7 mouse cellular contexts compared by ENCODE assay signal in genomic region chr14:40967598-40967900, GRCm38 (mm10). TPM values are rescaled to one million over a fixed set of nuclear protein-coding genes. Genes with fewer than 3 reads are reported as not detected.
DNase-seq lines count a peak whose midpoint lies in the region; ATAC-seq and TF ChIP-seq lines count a peak whose summit lies in the region.

No protein-coding gene starts in this region.

- H3K27ac ChIP-seq in liver, adult 2 months (replicated peaks; ENCODE audit: insufficient read depth, low read depth, low read length) = no peak overlapping the region
- peak overlapping the region; percentile 65 for H3K27ac ChIP-seq in embryonic facial prominence, embryonic 14.5 days (replicated peaks; ENCODE audit: low read depth, low read length)
- peak overlapping the region; percentile 66; the same call in 1 of the 2 replicates for H3K27ac ChIP-seq in intestine, embryonic 15.5 days
- H3K27ac ChIP-seq in neural tube, embryonic 14.5 days (ENCODE audit: low read depth, low read length) = peak overlapping the region; percentile 79

- no peaks in the 10 kb centered on the region for H3K9me3 ChIP-seq in embryonic facial prominence, embryonic 14.5 days (ENCODE audit: control insufficient read depth, low read length)
- H3K9me3 ChIP-seq in intestine, embryonic 15.5 days = no peaks in the 10 kb centered on the region
- no peaks in the 10 kb centered on the region for H3K9me3 ChIP-seq in neural tube, embryonic 14.5 days (ENCODE audit: control insufficient read depth, low read length)

- TF ChIP-seq POLR2A in liver, adult 2 months (IDR thresholded peaks at IDR 0.05; ENCODE audit: extremely low read depth, insufficient read depth, low read length) = no peak

- peak overlapping the region; percentile 42 for H3K9ac ChIP-seq in liver, adult 2 months (ENCODE audit: low read depth, low read length)
- H3K9ac ChIP-seq in embryonic facial prominence, embryonic 14.5 days (ENCODE audit: low read depth, low read length) = peak overlapping the region; percentile 88
- peak overlapping the region; percentile 31; the same call in 1 of the 2 replicates for H3K9ac ChIP-seq in intestine, embryonic 15.5 days
- peak overlapping the region; percentile 54 for H3K9ac ChIP-seq in neural tube, embryonic 14.5 days (replicated peaks; ENCODE audit: low read depth, low read length)

- H3K27me3 ChIP-seq in liver, adult 2 months (ENCODE audit: control insufficient read depth, insufficient read depth, low read length) = no peaks in the 10 kb centered on the region
- H3K27me3 ChIP-seq in embryonic facial prominence, embryonic 14.5 days (replicated peaks; ENCODE audit: control insufficient read depth, insufficient read depth, low read length) = no peaks in the 10 kb centered on the region
- no peaks in the 10 kb centered on the region for H3K27me3 ChIP-seq in intestine, embryonic 15.5 days (replicated peaks)
- no peaks in the 10 kb centered on the region for H3K27me3 ChIP-seq in neural tube, embryonic 14.5 days (ENCODE audit: control insufficient read depth, insufficient read depth, low read length)

- H3K4me2 ChIP-seq in embryonic facial prominence, embryonic 14.5 days (ENCODE audit: low read depth, low read length) = peak overlapping the region; percentile 92
- peak overlapping the region; percentile 61 for H3K4me2 ChIP-seq in intestine, embryonic 15.5 days (replicated peaks)
- H3K4me2 ChIP-seq in neural tube, embryonic 14.5 days (ENCODE audit: low read depth, low read length) = peak overlapping the region; percentile 90

- no peak for DNase-seq in liver, adult 2 months (ENCODE audit: extremely low read depth, low read depth, low spot score)
- no peak for DNase-seq in liver
- no peak for DNase-seq in embryonic facial prominence, embryonic 14.5 days (ENCODE audit: low spot score)
- DNase-seq in layer of hippocampus, adult 11-12 months (ENCODE audit: low spot score) = no peak
- DNase-seq in thymus, postnatal 4 days = no peak

- H3K4me1 ChIP-seq in liver, adult 2 months (ENCODE audit: control insufficient read depth, insufficient read depth, low read length) = peaks cover 26% of the 10 kb centered on the region
- H3K4me1 ChIP-seq in embryonic facial prominence, embryonic 14.5 days (ENCODE audit: control insufficient read depth, insufficient read depth, low read length) = peaks cover 27% of the 10 kb centered on the region
- peaks cover 29% of the 10 kb centered on the region for H3K4me1 ChIP-seq in intestine, embryonic 15.5 days (replicated peaks)
- H3K4me1 ChIP-seq in neural tube, embryonic 14.5 days (ENCODE audit: control insufficient read depth, insufficient read depth, low read length) = peaks cover 15% of the 10 kb centered on the region

- H3K4me3 ChIP-seq in liver, adult 2 months (ENCODE audit: insufficient read depth, low read depth, low read length) = peak overlapping the region; percentile 22; the same call in 1 of the 2 replicates
- peak overlapping the region; percentile 91 for H3K4me3 ChIP-seq in embryonic facial prominence, embryonic 14.5 days (ENCODE audit: low read depth, low read length)
- H3K4me3 ChIP-seq in intestine, embryonic 15.5 days (replicated peaks) = peak overlapping the region; percentile 76
- H3K4me3 ChIP-seq in neural tube, embryonic 14.5 days (ENCODE audit: low read depth, low read length) = peak overlapping the region; percentile 57

- no peak for ATAC-seq in embryonic facial prominence, embryonic 14.5 days (ENCODE audit: low read depth)
- ATAC-seq in intestine, embryonic 15.5 days = no peak
- peak; percentile 4; the same call in 1 of the 2 replicates for ATAC-seq in neural tube, embryonic 14.5 days (ENCODE audit: low read depth)

- H3K36me3 ChIP-seq in liver, adult 2 months (ENCODE audit: control insufficient read depth, insufficient read depth, low read length) = no peaks in the 10 kb centered on the region
- no peaks in the 10 kb centered on the region for H3K36me3 ChIP-seq in embryonic facial prominence, embryonic 14.5 days (ENCODE audit: control insufficient read depth, insufficient read depth, low read length)
- H3K36me3 ChIP-seq in intestine, embryonic 15.5 days = no peaks in the 10 kb centered on the region
- no peaks in the 10 kb centered on the region for H3K36me3 ChIP-seq in neural tube, embryonic 14.5 days (ENCODE audit: control insufficient read depth, insufficient read depth, low read length)

- 11% methylated on average over 6 of the region's 6 CpGs for WGBS in liver, adult 2 months
- 7% methylated on average over 6 of the region's 6 CpGs for WGBS in embryonic facial prominence, embryonic 14.5 days
- WGBS in intestine, embryonic 15.5 days = 10% methylated on average over 6 of the region's 6 CpGs
- 1% methylated on average over 6 of the region's 6 CpGs for WGBS in neural tube, embryonic 14.5 days

- TF ChIP-seq CTCF in liver, adult 2 months (IDR thresholded peaks at IDR 0.05; ENCODE audit: low read depth, low read length) = no peak

- peaks cover 22% of the 10 kb centered on the region; the same call in 1 of the 2 replicates for H3K79me2 ChIP-seq in liver, adult 2 months (ENCODE audit: control insufficient read depth, insufficient read depth, low read length)

RNA-seq across cellular contexts. Expression of gene Tspan14, which starts 0.9 kb away (rescaled TPM):
- total RNA-seq in liver, adult 2 months (2014; rRNA removed) = 13.3 and 15.4 TPM in 2 replicates
- polyA plus RNA-seq in liver, adult 2 months (2012; rRNA removed) = 28.5 and 30.4 TPM in 2 replicates
- polyA plus RNA-seq in embryonic facial prominence, embryonic 14.5 days (2014; fragmentation: Nextera tagmentation; extraction: Ambion mirVana) = 72.7 and 76.2 TPM in 2 replicates
- 56.8 and 61.0 TPM in 2 replicates for polyA plus RNA-seq in intestine, embryonic 15.5 days (2015; fragmentation: Nextera tagmentation; extraction: Ambion mirVana)
- 45.2 and 66.3 TPM in 2 replicates for polyA plus RNA-seq in neural tube, embryonic 14.5 days (2014; fragmentation: Nextera tagmentation; extraction: Ambion mirVana)

RNA-seq across cellular contexts. Expression of gene Fam213a, which starts 46.0 kb away (rescaled TPM):
- 63.2 and 66.3 TPM in 2 replicates for total RNA-seq in liver, adult 2 months (2014; rRNA removed)
- 25.5 and 42.2 TPM in 2 replicates for polyA plus RNA-seq in liver, adult 2 months (2012; rRNA removed)
- 35.7 and 39.7 TPM in 2 replicates for polyA plus RNA-seq in embryonic facial prominence, embryonic 14.5 days (2014; fragmentation: Nextera tagmentation; extraction: Ambion mirVana)
- polyA plus RNA-seq in intestine, embryonic 15.5 days (2015; fragmentation: Nextera tagmentation; extraction: Ambion mirVana) = 51.6 and 54.4 TPM in 2 replicates
- 102 and 108 TPM in 2 replicates for polyA plus RNA-seq in neural tube, embryonic 14.5 days (2014; fragmentation: Nextera tagmentation; extraction: Ambion mirVana)

Comparison
In these comparisons a context has a peak if more than half of its experiments do, and no peak if none do; other contexts are left out.
1. H3K4me3 ChIP-seq: peak in every context shown above with its lines; median percentile 91 in embryonic facial prominence, embryonic 14.5 days; 76 in intestine, embryonic 15.5 days; 57 in neural tube, embryonic 14.5 days; 22 in liver, adult 2 months.
2. H3K9ac ChIP-seq: peak in every context shown above with its lines; median percentile 88 in embryonic facial prominence, embryonic 14.5 days; 54 in neural tube, embryonic 14.5 days; 42 in liver, adult 2 months; 31 in intestine, embryonic 15.5 days.